Comparison of ENCODE assay signal across 10 mouse cellular contexts in genomic region chr15:80203406-80203805, GRCm38 (mm10). TPM values are rescaled to one million over a fixed set of nuclear protein-coding genes. Genes with fewer than 3 reads are reported as not detected.
DNase-seq lines count a peak whose midpoint lies in the region; ATAC-seq lines count a peak whose summit lies in the region.
"Had no signal": no experiment of that assay in that cellular context is flagged by ENCODE, and none has a peak within 500 bp of the region (broad histone marks: within the 10 kb centered on the region; RNA-seq: fewer than 3 reads in every experiment).

No protein-coding gene starts in this region.

- no peak overlapping the region for H3K4me2 ChIP-seq in neural tube, embryonic 15.5 days
- H3K4me2 ChIP-seq in limb, embryonic 11.5 days (ENCODE audit: low read depth, severe bottlenecking) = no peak overlapping the region
- no peak overlapping the region for H3K4me2 ChIP-seq in forebrain, embryonic 14.5 days (ENCODE audit: low read length)
- H3K4me2 ChIP-seq: midbrain, embryonic 12.5 days had no signal

- ATAC-seq in neural tube, embryonic 15.5 days (ENCODE audit: low FRiP score) = no peak
- no peak for ATAC-seq in limb, embryonic 11.5 days (ENCODE audit: insufficient number of reproducible peaks, low FRiP score, low TSS enrichment, low read depth)
- ATAC-seq in forebrain, embryonic 14.5 days = no peak

- no peak overlapping the region for H3K27ac ChIP-seq in neural tube, embryonic 15.5 days (replicated peaks)
- H3K27ac ChIP-seq in limb, embryonic 11.5 days (replicated peaks; ENCODE audit: low read depth, low read length) = no peak overlapping the region
- H3K27ac ChIP-seq in forebrain, embryonic 14.5 days (ENCODE audit: low read depth, low read length) = no peak overlapping the region
- H3K27ac ChIP-seq: midbrain, embryonic 12.5 days had no signal

- no peaks in the 10 kb centered on the region for H3K27me3 ChIP-seq in neural tube, embryonic 15.5 days (replicated peaks)
- H3K27me3 ChIP-seq in limb, embryonic 11.5 days (ENCODE audit: control insufficient read depth, insufficient read depth, low read length) = no peaks in the 10 kb centered on the region
- H3K27me3 ChIP-seq in forebrain, embryonic 14.5 days (replicated peaks; ENCODE audit: control insufficient read depth, insufficient read depth, low read length) = no peaks in the 10 kb centered on the region
- H3K27me3 ChIP-seq: midbrain, embryonic 12.5 days had no signal

- no peak overlapping the region for H3K9ac ChIP-seq in neural tube, embryonic 15.5 days (replicated peaks)
- no peak overlapping the region for H3K9ac ChIP-seq in limb, embryonic 11.5 days (ENCODE audit: low read length)
- no peak overlapping the region for H3K9ac ChIP-seq in forebrain, embryonic 14.5 days (ENCODE audit: low read length)
- H3K9ac ChIP-seq: midbrain, embryonic 12.5 days had no signal

- peak; percentile 50 for DNase-seq in adrenal gland, postnatal 10 days
- DNase-seq in adrenal gland, postnatal 4 days (ENCODE audit: low spot score in 2 of 2) = no peak
- DNase-seq in neural tube, embryonic 10.5 days (ENCODE audit: extremely low spot score, low spot score) = peak; percentile 31
- peak; percentile 73 for DNase-seq in limb, embryonic 11.5 days (ENCODE audit: low spot score)
- peak; percentile 36 to 37 for DNase-seq in thymus, postnatal 36 days
- no peak for DNase-seq in gastrocnemius, adult 8-10 months (ENCODE audit: low spot score in 2 of 2)
- no peak for DNase-seq in forebrain, embryonic 14.5 days (ENCODE audit: low spot score)
- DNase-seq: layer of hippocampus, postnatal 36 days had no signal

- no peaks in the 10 kb centered on the region for H3K9me3 ChIP-seq in neural tube, embryonic 15.5 days (replicated peaks)
- H3K9me3 ChIP-seq in limb, embryonic 11.5 days (ENCODE audit: control insufficient read depth, low read length) = no peaks in the 10 kb centered on the region
- no peaks in the 10 kb centered on the region for H3K9me3 ChIP-seq in forebrain, embryonic 14.5 days (replicated peaks; ENCODE audit: control insufficient read depth, low read length)
- H3K9me3 ChIP-seq: midbrain, embryonic 12.5 days had no signal

- 0 out of 2 replicates have a peak, but pooled peaks cover 3% of the 10 kb centered on the region for H3K4me1 ChIP-seq in neural tube, embryonic 15.5 days
- no peaks in the 10 kb centered on the region for H3K4me1 ChIP-seq in limb, embryonic 11.5 days (ENCODE audit: control insufficient read depth, insufficient read depth, low read length)
- H3K4me1 ChIP-seq in forebrain, embryonic 14.5 days (ENCODE audit: control insufficient read depth, insufficient read depth, low read length) = no peaks in the 10 kb centered on the region

- H3K4me3 ChIP-seq in neural tube, embryonic 15.5 days (replicated peaks) = no peak overlapping the region
- no peak overlapping the region for H3K4me3 ChIP-seq in limb, embryonic 11.5 days (ENCODE audit: low read depth, low read length)
- no peak overlapping the region for H3K4me3 ChIP-seq in forebrain, embryonic 14.5 days (ENCODE audit: low read depth, low read length)
- H3K4me3 ChIP-seq: midbrain, embryonic 12.5 days had no signal

- peaks cover 5% of the 10 kb centered on the region; the same call in 1 of the 2 replicates for H3K36me3 ChIP-seq in neural tube, embryonic 15.5 days
- no peaks in the 10 kb centered on the region for H3K36me3 ChIP-seq in limb, embryonic 11.5 days (ENCODE audit: control insufficient read depth, insufficient read depth, low read length)
- H3K36me3 ChIP-seq in forebrain, embryonic 14.5 days (ENCODE audit: control insufficient read depth, insufficient read depth, low read length) = no peaks in the 10 kb centered on the region
- H3K36me3 ChIP-seq: midbrain, embryonic 12.5 days had no signal

- 43% methylated on average over 4 of the region's 4 CpGs for WGBS in neural tube, embryonic 15.5 days
- WGBS in limb, embryonic 11.5 days = 32% methylated on average over 4 of the region's 4 CpGs
- WGBS in forebrain, embryonic 14.5 days = 41% methylated on average over 4 of the region's 4 CpGs

RNA-seq across cellular contexts. Expression of gene Mgat3, which starts 29.9 kb away (rescaled TPM):
- 1 to 10 TPM; 6.0 to 8.0 TPM for total RNA-seq in adrenal gland, postnatal 10 days (2021)
- 10 to 100 TPM; 12.4 to 15.4 TPM for total RNA-seq in adrenal gland, postnatal 4 days (2021)
- 15.8 and 17.5 TPM in 2 replicates for polyA plus RNA-seq in neural tube, embryonic 15.5 days (2015; fragmentation: Nextera tagmentation; extraction: Ambion mirVana)
- 6.5 and 6.8 TPM in 2 replicates for polyA plus RNA-seq in limb, embryonic 11.5 days (2014; fragmentation: Nextera tagmentation; extraction: Ambion mirVana)
- 1 to 10 TPM in 1 of 4 experiments, under 1 TPM in 3; 0.29 to 1.1 (median 0.75) TPM for total RNA-seq in gastrocnemius, adult 8-10 months (2022)
- 11.7 and 12.5 TPM in 2 replicates for polyA plus RNA-seq in forebrain, embryonic 14.5 days (2014; fragmentation: Nextera tagmentation; extraction: Ambion mirVana)

RNA-seq across cellular contexts. Expression of gene Mief1, which starts 30.4 kb away (rescaled TPM):
- 10 to 100 TPM; 42.8 to 46.6 TPM for total RNA-seq in adrenal gland, postnatal 10 days (2021)
- 10 to 100 TPM; 41.9 to 46.6 TPM for total RNA-seq in adrenal gland, postnatal 4 days (2021)
- polyA plus RNA-seq in neural tube, embryonic 15.5 days (2015; fragmentation: Nextera tagmentation; extraction: Ambion mirVana) = 33.3 and 34.5 TPM in 2 replicates
- polyA plus RNA-seq in limb, embryonic 11.5 days (2014; fragmentation: Nextera tagmentation; extraction: Ambion mirVana) = 33.8 and 36.7 TPM in 2 replicates
- 10 to 100 TPM; 25.6 to 28.6 (median 26.4) TPM for total RNA-seq in gastrocnemius, adult 8-10 months (2022)
- 28.3 and 37.0 TPM in 2 replicates for polyA plus RNA-seq in forebrain, embryonic 14.5 days (2014; fragmentation: Nextera tagmentation; extraction: Ambion mirVana)

RNA-seq across cellular contexts. Expression of gene AC140267.1, which starts 32.2 kb away (rescaled TPM):
- 10 to 100 TPM in 1 of 2 experiments, 1 to 10 TPM in 1; 6.9 to 19.1 TPM for total RNA-seq in adrenal gland, postnatal 10 days (2021)
- total RNA-seq in adrenal gland, postnatal 4 days (2021) = 1 to 10 TPM; 7.3 to 8.9 TPM
- 1.7 TPM in 1 of 2 replicates, not detected in the other for polyA plus RNA-seq in neural tube, embryonic 15.5 days (2015; fragmentation: Nextera tagmentation; extraction: Ambion mirVana)
- polyA plus RNA-seq in limb, embryonic 11.5 days (2014; fragmentation: Nextera tagmentation; extraction: Ambion mirVana) = not detected in 2 replicates
- 10 to 100 TPM in 2 of 4 experiments, 1 to 10 TPM in 2; 3.3 to 22.6 (median 9.7) TPM for total RNA-seq in gastrocnemius, adult 8-10 months (2022)
- not detected in 2 replicates for polyA plus RNA-seq in forebrain, embryonic 14.5 days (2014; fragmentation: Nextera tagmentation; extraction: Ambion mirVana)

RNA-seq across cellular contexts. Expression of gene Atf4, which starts 51.6 kb away (rescaled TPM):
- total RNA-seq in adrenal gland, postnatal 10 days (2021) = 100 to 1,000 TPM; 121 to 199 TPM
- 100 to 1,000 TPM; 145 to 157 TPM for total RNA-seq in adrenal gland, postnatal 4 days (2021)
- polyA plus RNA-seq in neural tube, embryonic 15.5 days (2015; fragmentation: Nextera tagmentation; extraction: Ambion mirVana) = 106 and 113 TPM in 2 replicates
- 110 and 125 TPM in 2 replicates for polyA plus RNA-seq in limb, embryonic 11.5 days (2014; fragmentation: Nextera tagmentation; extraction: Ambion mirVana)
- total RNA-seq in gastrocnemius, adult 8-10 months (2022) = 100 to 1,000 TPM; 130 to 146 (median 141) TPM
- polyA plus RNA-seq in forebrain, embryonic 14.5 days (2014; fragmentation: Nextera tagmentation; extraction: Ambion mirVana) = 133 and 140 TPM in 2 replicates

Comparison
In these comparisons a context has a peak if more than half of its experiments do, and no peak if none do; other contexts are left out.
1. DNase-seq: peak in adrenal gland, postnatal 10 days (single experiment), neural tube, embryonic 10.5 days (single experiment), limb, embryonic 11.5 days (single experiment) and thymus, postnatal 36 days (2 of 2); none in adrenal gland, postnatal 4 days (0 of 2), gastrocnemius, adult 8-10 months (0 of 2) and forebrain, embryonic 14.5 days (single experiment).